Mouse (Mus musculus): ENCODE measurements around the gene Abhd4.

Abhd4 gene

DNA sequence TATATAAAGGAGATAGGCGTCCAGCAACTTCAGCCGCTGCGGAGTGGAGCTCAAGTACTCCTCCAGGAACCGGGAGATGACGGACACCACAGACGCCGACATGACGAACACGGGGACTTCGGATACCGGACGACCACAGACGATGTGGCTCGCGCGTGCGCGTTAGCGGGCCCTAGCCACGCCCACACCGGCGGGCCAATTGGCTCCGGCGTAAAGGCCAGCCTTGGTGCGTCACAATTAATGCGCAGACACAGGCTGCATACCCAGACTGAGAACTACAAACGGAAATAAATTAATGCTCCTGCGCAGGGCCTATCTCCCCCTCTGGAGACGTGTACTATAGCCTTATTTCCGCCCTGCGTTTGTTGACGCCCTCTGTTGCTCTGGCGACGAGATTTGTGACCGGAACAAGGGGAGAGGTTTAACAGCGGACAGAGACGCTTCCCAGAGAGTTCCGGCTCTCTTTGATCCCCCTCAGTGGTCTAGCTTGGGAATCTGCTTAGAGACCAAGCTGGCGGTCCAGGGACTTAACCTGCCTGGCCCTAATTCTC lies at the start of gene Abhd4, which contains the start of gene Dad1:
Abhd4 (plus strand) TSS at position 448 of the 551 bp plus-strand sequence.
Dad1 (minus strand) TSS at position 364 of the 551 bp plus-strand sequence.
- DNase-seq, result peak; percentile 96

DNA sequence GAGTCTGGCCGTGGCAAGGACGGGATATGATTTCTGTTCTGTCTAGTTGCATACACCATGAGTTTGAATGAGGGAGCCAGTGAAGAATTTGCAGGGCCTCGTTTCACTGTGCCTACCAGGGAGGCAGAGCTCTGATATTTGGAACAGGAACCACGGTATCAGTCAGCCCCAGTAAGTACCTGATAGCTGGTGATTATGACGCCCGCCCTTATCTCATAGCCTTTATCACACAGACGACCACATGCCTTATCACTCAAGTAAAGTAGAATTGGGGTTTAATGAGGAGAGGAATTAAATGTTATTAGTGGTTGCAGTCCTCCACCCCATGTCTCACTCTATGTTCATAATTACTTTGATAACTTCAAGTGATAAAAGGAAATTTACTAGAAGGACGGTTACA lies 49.7 kb upstream of the Abhd4 start:
- no peak for DNase-seq

GRCm38 (mm10) chr14:54204786-54205185 lies 49.2 kb upstream of the Abhd4 start:
- no peak for DNase-seq

- DNase-seq, result no peak
Measured at GRCm38 (mm10) chr14:54205904-54206303, 48.1 kb upstream of the Abhd4 start.

DNA sequence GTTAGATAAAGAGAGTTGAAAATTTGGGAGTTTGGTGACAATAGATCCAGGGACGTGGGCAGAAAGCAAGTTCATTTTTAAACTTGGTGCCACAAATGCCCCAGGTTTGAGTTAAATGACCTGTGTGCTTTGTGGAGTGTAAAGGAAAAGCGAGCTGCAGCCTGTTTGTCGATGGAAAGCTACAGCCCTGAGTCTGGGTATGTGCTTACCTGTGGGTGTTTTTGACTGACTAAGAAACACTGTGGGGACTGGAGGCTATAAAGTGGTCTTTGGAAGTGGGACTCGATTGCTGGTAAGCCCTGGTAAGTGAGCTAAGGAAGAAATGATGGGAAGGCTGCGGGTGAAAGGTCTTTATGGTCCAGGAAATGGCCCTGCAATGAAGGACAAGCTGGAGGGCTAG lies 47.7 kb upstream of the Abhd4 start:
- no peak for DNase-seq

- DNase-seq, result no peak
Measured at GRCm38 (mm10) chr14:54206750-54207550, 47.0 kb upstream of the Abhd4 start.

DNA sequence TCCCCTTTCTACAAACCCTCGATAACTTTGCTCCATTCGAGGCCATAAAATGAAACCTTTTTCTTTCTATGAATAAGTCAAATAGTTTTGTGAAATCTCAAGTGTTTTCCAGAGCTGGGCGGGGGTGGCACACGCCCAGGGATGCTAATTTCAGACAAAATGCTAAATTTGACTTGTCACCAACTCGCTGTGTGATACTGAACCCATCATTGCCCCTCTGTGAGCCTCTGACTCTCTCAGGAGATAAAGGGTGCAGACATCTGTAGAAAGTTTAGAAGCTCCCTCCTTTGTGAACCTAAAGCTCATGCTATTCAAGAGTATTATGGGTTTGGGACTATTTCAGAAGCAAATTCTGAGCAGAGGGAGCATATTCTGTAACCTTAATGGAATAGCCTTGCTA lies 46.1 kb upstream of the Abhd4 start:
- no peak for DNase-seq

DNA sequence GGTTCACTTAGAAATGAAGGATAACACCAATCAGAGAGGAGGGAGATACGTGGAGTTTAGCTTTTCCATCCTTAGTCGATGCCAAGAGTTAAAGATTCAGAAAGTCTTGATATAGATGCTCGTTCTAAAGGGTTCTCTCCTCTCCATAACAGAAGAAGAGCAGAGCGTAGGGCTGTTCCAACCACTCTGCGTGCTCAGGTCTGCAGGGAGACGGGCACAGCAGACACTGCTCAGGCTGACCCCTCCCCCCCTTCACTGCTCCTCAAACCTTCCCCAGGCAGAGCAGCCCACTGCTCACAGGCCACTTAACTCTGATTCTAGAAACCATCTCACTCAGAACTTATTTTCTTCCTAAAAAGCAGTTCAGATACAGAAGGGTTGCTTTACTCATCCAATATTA lies 45.2 kb upstream of the Abhd4 start:
- no peak for DNase-seq

- DNase-seq, result no peak
Measured at GRCm38 (mm10) chr14:54209932-54210331, 44.1 kb upstream of the Abhd4 start.

DNA sequence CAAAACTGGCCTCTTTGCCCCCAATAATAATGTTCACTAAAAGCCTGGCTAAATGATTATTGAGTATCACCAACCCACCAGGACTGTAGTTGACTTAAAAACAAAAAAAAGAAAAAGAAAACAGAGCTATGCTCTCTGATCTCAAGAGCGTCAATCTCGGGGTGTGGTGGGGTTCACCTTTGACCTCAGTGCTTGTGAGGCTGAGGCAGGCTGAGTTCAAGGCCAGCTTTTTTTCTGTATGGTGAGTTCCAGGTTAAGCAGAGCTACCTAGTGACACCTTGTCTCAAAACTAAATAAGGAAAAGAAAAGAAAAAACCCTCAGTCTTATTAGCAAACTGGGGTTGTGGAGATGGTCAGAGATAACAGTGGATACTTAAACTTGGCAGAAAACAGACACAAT lies 43.6 kb upstream of the Abhd4 start:
- DNase-seq, result no peak

DNA sequence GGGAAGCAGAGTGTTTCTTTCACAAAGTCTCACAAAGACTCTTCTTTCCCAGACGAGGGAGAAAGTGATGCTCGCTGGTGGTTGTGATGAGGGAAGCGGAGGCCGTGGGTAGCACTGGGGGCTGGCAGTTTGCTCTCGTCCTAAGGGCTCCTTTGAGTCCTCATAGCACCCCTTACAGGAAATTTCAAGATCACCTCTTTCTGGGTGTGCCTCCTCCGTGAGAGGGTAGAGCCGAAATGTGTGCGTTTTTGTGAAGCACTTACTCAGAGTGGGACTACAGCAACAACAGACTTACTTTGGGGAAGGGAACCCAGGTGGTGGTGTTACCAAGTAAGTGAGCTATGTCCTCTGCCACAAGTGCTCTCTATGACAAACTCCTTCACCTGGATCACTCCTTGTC lies 42.8 kb upstream of the Abhd4 start:
- DNase-seq, result no peak

DNA sequence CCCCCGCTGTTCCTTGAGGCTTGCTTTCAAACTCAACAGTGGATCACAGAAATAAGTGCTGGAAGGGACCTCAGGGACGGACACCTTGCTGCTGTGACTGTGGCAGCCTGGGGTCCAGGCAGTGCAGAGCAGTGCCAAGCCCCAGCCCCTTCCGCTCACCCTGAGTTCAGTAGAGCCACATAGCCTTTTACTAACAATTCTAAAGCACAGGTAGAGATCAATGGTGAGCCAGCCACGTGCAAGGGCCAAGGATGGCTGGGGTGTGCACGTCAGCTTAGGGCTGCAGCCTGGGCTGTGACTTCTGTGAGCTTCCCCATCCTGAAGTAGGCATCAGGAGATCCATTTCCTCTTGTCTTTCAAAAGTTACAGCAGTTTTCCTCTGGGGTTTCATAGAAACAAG lies 42.2 kb upstream of the Abhd4 start:
- no peak for DNase-seq

DNA sequence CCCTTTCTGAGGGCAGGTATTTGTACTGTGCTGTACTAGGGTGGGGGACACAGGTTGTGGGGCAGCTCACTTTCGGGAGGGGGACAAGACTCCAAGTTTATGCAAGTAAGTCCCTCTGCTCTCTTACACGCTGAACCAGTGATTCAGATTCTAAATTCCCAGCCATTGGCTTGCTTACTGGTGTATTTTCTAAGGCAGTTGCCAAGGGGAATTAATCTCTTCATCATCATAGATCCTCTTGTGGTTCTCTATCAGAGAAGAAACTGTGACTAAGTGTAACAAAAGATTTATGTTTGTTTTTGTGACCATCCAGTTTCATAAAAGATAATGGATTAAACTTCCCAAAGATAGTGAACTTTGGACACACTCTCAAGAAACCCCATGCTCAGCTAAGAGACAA lies 40.3 kb upstream of the Abhd4 start:
- no peak for DNase-seq

GRCm38 (mm10) chr14:54214477-54214876 lies 39.5 kb upstream of the Abhd4 start:
- no peak for DNase-seq

DNA sequence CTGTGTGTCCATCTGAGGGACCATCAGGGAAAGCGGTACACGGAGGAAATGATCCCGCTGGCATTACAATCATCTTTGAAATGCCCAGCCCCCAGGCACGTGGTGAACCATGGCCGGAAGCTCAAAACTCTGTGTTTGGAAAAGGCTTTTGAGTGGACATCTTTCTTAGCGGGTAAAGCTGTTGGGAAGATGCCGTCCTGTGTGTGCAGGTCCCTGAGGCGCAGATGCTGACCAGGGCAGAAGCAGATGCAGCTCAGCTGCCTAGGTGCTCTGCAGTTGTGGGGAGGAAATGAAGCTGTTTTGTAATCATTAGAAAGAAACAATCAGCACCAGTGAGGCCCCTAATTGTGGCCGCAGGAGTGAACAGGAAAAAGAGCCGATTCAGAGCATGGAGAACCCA lies 39.1 kb upstream of the Abhd4 start:
- DNase-seq, result no peak

DNA sequence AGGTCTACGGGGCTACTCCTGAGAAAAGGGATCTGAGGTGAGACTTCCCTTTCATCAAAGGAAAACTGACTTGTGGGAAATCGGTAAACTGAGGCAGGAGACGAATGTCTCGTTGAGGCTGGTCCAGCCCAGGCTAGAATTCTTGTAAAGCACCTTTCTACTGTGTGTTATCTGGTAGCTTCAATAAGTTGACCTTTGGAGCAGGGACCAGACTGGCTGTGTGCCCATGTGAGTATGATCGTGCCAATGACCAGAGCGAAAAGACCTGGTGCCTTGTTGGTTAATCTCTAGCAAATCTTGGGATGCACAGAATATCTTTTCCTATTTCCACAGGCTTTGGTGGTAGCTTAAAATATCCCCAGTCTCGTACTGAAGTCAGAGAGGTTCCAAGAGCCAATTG lies 37.9 kb upstream of the Abhd4 start:
- no peak for DNase-seq

- no peak for DNase-seq
Measured at GRCm38 (mm10) chr14:54218233-54218632, 35.8 kb upstream of the Abhd4 start.

- DNase-seq, result no peak
Measured at GRCm38 (mm10) chr14:54218721-54219120, 35.3 kb upstream of the Abhd4 start.

GRCm38 (mm10) chr14:54219256-54219655 lies 34.7 kb upstream of the Abhd4 start:
- DNase-seq, result no peak

DNA sequence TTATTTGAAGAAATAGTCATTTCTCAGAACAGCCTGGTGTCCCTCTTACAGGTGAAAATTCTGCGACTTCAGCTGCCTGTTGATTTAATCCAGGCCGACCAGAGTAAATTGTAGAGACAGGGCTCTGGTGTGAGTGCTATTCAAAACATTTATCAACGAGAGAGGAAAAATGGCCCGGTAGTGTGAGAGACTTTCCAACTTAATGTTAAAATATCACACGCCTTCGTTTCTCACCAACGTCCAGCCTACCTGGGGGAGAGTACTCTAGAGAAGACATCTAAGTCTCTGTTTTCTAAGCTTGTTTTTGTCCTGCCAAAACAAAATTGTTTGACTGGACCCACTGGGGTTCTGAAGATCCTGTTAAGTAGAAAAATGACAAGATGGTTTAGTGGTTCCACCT lies 34.1 kb upstream of the Abhd4 start:
- no peak for DNase-seq

- no peak for DNase-seq
Measured at GRCm38 (mm10) chr14:54220726-54221494, 33.1 kb upstream of the Abhd4 start.

DNA sequence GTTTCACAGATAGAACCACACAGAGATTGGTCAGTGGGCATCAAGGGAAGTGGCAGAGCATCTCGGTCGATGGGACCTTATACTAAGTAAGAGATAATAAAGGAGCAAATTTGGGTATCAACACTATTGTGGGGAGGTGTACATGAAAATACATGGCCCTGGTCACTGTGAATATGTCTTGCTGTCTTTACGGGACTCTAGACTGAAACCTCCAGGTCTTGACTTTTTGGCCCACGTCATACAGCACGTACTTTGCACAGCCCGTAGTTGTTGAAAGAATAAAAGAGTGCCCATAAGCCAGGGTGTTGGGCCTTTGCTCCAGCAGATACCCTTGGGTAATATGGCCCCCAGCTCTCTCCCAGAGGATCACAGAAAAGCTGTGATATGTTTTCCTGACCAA lies 32.3 kb upstream of the Abhd4 start:
- no peak for DNase-seq

GRCm38 (mm10) chr14:54222289-54222727 lies 31.7 kb upstream of the Abhd4 start:
- DNase-seq, result no peak
